Mouse (Mus musculus) macrophage (primary cell): ENCODE data around the gene Actr1a. TPM values are rescaled to one million over a fixed set of nuclear protein-coding genes. Genes with fewer than 3 reads are reported as not detected.
A peak's percentile ranks its signal among the peaks of the same experiment; 100 is the strongest.

ENCODE experiments used
- H3K27ac ChIP-seq: fragments of 350-480 bp; formaldehyde crosslinking; 2 replicates; pipeline ENCODE4 v1.9.0; 2021
- H3K36me3 ChIP-seq: fragments of 350-480 bp; formaldehyde crosslinking; 2 replicates; pipeline ENCODE4 v1.9.0; 2021; ENCODE audit errors: inconsistent target
- H3K4me3 ChIP-seq: fragments of 350-480 bp; formaldehyde crosslinking; 2 replicates; pipeline ENCODE4 v1.9.0; 2021; ENCODE audit errors: inconsistent target
- H3K79me2 ChIP-seq: fragments of 350-480 bp; formaldehyde crosslinking; 2 replicates; pipeline ENCODE4 v1.9.0; 2021; ENCODE audit errors: inconsistent target
- WGBS: methylation state at CpG from one replicate; pipeline ENCODE4 v1.1.7; 2026; ENCODE audit warnings: inconsistent platforms; ENCODE audit not compliant: missing documents; 5-methylcytosine and 5-hydroxymethylcytosine counted together
- polyA plus RNA-seq: library from polyadenylated mRNA; stranded (reverse); fragments of 250-400 nt; gene quantifications from 3 replicates; pipeline ENCODE4 v1.2.4, GENCODE M21; 2018; ENCODE audit warnings: inconsistent platforms

Actr1a gene
- polyA plus RNA-seq, 1 experiment from 2014 or later, result 117 TPM

DNA sequence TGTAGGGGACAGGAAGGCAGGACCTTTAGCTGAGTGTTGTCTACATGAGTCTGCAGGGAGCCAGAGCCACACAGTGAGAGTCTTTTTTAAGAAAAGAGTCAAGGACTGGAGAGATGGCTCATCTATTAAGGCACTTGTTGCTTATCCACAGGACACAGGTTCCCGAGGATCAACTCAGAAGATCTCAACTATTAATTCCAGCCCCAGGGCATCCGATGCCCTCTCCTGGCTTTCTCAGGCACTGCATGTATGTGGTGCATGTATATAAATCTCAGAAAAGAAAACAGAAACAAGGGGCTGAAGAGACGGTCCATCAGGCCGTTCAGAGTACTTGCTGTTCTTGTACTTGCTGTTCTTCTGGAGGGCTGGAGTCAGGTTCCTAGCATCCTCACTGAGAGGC is 3.5 kb downstream of the Actr1a start:
- no peak overlapping the region for H3K27ac ChIP-seq
- peaks cover 84% of the 10 kb centered on the region for H3K79me2 ChIP-seq
- H3K4me3 ChIP-seq, result no peak overlapping the region
- peaks cover 13% of the 10 kb centered on the region for H3K36me3 ChIP-seq
- WGBS, result 21% methylated on average over 4 of the region's 4 CpGs

DNA sequence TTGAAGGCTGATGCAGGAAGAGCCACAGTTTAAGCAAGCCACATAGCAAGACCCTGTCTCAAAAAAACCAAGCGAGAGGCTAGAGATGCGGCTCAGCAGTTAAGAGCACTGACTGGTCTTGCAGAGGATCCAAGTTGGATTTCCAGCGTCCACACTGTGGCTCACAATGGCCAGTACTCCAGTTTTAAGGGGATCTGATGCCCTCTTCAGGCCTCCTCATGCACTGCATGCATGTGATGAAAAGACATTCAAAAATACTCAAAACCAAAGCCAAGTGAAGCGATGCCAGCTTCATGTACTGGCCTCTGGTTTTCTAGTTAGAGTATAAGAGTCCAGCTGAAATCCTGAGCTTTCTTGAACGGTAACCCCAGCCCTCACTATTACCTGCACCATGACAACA is 5.7 kb downstream of the Actr1a start:
- Histone ChIP-seq H3K27ac (no peak overlapping the region), H3K79me2 (peaks cover 90% of the 10 kb centered on the region), H3K36me3 (peaks cover 29% of the 10 kb centered on the region), H3K4me3 (no peak overlapping the region)
- 94% methylated on average over 5 of the region's 5 CpGs for WGBS

DNA sequence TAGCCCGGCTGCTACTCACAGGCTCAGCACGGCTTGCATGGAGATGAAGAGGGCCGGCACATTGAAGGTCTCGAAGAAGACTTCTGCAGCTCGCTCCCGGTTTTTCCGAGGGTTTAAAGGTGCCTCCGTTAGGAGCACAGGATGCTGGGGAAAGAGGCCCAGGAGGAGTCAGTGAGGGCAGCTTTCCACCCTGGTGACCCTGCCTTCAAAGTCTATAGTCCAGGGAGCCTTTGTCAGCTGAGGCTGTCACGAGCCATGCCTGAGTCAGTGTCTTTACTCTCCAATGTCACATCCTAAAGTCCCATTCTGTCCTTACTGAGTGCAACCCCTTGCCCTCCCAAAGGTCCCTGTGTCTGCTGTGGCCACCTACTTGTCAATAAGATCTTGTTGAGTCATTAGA is 13.3 kb downstream of the Actr1a start:
- peaks cover 14% of the 10 kb centered on the region for H3K79me2 ChIP-seq

DNA sequence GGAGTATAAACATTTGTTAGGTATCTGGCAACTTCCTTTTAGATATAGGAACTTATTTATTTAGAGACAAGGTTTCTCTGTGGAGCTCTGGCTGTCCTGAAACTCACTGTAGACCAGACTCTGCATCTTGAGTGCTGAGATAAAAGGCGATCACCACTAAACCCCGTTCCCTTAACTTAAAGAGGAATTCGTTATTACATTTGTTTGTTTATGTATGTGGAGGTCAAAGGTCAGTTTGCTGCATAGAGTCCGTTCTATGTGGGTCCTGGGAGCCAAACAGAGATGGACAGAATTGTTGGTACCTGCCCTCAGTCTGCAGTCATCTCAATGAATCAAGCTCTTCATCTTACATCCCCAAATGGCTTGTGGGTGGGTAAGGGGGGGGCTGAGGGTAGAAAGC is 19.7 kb downstream of the Actr1a start:
- Histone ChIP-seq H3K36me3 (peaks cover 46% of the 10 kb centered on the region), H3K79me2 (no peaks in the 10 kb centered on the region), H3K27ac (no peak overlapping the region), H3K4me3 (no peak overlapping the region)
- WGBS, result 98% methylated on average over 4 of the region's 4 CpGs

More for the DNA sequence above, 13.3 kb downstream of the Actr1a start:
- Histone ChIP-seq H3K4me3 (no peak overlapping the region), H3K27ac (no peak overlapping the region), H3K36me3 (peaks cover 94% of the 10 kb centered on the region)
- WGBS, result 93% methylated on average over 9 of the region's 9 CpGs

DNA sequence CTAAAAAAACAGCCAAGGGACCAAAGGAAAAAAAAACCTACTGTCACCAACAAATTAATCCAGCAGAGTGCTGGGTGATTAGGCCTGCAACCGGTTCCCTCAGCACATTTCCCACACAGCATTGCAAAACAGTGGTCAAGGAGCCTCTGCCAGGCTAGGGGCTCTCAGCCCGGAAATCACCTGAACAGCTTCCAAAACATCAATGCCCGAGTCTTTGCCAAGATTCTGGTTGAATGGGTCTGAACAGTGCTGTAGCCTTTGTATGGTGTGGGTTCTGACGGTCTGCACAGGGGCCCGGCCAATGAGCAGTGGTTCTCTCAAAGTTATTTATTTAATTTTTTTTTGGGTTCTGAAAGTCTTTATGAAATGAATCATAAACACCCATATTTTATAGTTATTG is 20.1 kb downstream of the Actr1a start:
- 82% methylated on average over 5 of the region's 5 CpGs for WGBS
- H3K79me2 ChIP-seq, result no peaks in the 10 kb centered on the region
- H3K4me3 ChIP-seq, result no peak overlapping the region
- H3K27ac ChIP-seq, result no peak overlapping the region
- H3K36me3 ChIP-seq, result peaks cover 42% of the 10 kb centered on the region

DNA sequence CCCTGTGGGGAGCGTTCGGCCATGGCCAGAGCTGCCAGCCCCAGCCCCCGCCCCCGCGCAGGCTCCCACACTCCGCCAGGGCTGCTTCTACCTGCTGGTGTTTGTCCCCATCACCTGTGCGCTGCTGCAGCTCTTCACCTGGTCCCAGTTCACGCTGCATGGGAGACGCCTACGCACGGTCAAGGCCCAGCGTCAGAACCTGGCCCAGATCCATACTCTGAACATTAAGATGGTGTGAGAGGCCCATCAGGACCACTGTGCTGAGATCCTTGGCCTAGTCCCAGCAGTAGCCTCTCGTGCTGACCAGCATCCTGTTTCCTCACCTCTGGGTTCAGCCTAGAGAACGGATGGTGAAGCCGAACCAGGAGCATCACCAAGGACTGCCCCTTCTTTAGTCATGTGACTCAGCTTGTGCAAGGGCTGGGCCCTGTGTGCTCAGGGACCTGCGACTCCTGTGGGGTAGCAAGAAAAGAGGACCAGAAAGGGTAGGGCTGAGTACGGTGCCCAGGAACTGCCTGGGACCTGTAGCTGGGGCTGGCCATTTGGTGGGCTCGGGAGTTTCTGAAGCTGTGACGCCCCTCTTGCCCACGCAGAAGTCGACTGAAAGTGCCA is 21.0 kb downstream of the Actr1a start:
- Histone ChIP-seq H3K79me2 (no peaks in the 10 kb centered on the region), H3K4me3 (no peak overlapping the region), H3K36me3 (peaks cover 33% of the 10 kb centered on the region), H3K27ac (no peak overlapping the region)
- 89% methylated on average over 21 of the region's 21 CpGs for WGBS

DNA sequence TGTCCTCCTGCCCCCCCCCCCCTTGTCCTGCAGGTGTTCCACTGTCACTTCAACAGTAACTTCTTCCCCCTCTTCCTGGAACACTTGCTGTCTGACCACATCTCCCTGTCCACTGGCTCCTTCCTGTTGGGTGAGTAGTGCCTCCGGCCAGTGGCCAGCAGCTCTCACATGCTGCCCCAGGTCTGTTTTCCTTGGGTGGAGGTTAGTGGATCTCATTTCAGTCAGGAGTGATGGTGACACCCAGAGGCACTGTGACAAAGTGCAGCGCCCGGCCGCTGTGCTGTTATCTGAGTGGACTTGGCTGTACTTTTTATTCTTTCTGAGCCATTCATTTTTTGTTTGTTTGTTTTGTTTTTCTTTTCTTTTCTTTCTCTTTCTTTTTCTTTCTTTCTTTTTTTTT is 26.3 kb downstream of the Actr1a start:
- H3K36me3 ChIP-seq, result 0 out of 2 replicates have a peak, but pooled peaks cover 10% of the 10 kb centered on the region
- H3K4me3 ChIP-seq, result no peak overlapping the region
- WGBS, result 31% methylated on average over 4 of the region's 4 CpGs

DNA sequence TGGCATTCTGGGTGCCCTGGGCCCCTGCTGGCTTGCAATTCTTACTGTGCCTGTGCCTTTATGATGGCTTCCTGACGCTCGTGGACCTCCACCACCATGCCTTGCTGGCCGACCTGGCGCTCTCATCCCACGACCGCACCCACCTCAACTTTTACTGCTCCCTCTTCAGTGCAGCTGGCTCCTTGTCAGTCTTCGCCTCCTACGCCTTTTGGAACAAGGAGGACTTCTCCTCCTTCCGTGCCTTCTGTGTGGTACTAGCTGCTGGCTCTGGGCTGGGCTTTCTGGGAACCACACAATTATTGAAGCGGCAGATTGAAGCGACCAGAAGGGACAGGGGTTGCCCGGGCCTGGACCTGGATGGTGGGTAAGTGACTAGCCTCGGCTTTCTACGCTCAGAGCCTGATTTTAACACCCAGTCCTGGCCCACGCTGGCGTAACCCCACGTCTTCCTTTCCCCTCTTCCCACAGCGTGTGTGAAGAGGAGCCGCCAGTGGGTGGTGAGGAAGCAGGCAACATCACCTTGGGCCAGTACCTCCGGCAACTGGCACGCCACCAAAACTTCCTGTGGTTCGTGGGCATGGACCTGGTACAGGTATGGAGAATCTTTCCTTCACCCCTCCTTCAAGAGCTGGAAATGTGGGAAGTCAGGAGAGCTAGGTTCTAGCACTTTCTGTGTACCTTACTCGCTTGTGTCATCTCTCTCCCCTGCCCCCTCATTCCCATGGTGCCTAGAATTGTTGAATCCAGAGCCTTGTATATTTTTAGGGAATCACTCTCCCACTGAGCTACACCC is 27.6 kb downstream of the Actr1a start:
- Histone ChIP-seq H3K79me2 (peaks cover 12% of the 10 kb centered on the region; the same call in 1 of the 2 replicates), H3K36me3 (0 out of 2 replicates have a peak, but pooled peaks cover 10% of the 10 kb centered on the region), H3K4me3 (no peak overlapping the region), H3K27ac (no peak overlapping the region)
- WGBS, result 87% methylated on average over 22 of the region's 23 CpGs

More for the DNA sequence above, 26.3 kb downstream of the Actr1a start:
- Histone ChIP-seq H3K27ac (no peak overlapping the region), H3K79me2 (peaks cover 12% of the 10 kb centered on the region; the same call in 1 of the 2 replicates)

DNA sequence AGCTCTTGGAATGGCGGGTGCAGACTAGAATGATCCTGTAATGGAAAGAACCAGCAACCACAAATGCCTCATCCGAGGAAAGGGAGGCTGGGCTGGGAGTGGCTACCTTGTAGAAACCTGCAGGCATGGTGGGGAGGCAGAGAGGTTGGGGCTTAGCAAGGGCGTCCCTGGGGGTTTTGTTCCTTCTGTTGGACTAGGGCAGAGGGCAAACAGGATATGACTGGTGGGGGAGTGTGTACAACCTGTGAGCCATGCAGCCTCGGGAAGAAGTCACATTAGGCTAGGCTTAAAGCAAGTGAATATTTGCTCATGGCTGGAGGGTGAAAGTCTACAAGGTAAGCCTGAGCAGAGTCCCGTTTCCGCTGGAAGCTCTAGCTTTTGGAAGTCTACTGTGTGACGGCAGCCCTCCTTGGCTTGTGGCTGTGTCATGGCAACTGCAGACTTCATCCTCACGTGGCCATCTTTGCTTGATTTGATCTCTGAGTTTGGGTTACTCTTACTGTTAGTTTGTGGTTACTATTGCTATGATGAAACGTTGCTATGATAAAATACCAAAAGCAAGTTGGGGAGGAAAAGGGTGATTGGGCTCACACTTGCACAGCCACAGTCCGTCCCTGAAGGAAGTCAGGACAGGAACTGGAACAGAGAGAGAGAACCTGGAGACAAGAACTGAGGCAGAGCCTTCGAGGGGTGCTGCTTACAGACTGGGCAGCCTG is 32.1 kb downstream of the Actr1a start:
- 62% methylated on average over 11 of the region's 11 CpGs for WGBS
- H3K79me2 ChIP-seq, result peaks cover 23% of the 10 kb centered on the region; the same call in 1 of the 2 replicates
- no peaks in the 10 kb centered on the region for H3K36me3 ChIP-seq
- H3K27ac ChIP-seq, result no peak overlapping the region
- H3K4me3 ChIP-seq, result no peak overlapping the region

DNA sequence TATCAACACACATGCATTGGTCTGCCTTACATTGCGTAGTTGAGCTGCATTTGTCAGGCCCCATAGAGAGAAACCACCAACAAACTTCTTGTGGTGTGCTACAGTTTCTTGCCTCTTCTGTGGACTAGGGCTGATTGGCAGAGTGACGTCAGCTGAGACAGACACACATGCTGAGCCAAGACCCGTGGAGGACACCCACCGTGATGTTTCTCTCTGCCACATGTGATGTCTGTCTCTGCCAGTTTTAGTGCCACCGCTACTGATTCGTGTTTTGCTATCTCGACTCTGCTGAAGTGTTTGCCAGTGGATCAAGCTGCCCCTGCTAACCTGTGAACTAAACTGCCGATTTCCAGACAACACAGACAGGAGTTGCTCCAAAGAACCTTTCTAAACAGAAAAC is 33.4 kb downstream of the Actr1a start:
- Histone ChIP-seq H3K27ac (no peak overlapping the region), H3K79me2 (peaks cover 25% of the 10 kb centered on the region; the same call in 1 of the 2 replicates), H3K36me3 (no peaks in the 10 kb centered on the region), H3K4me3 (no peak overlapping the region)
- 96% methylated on average over 8 of the region's 8 CpGs for WGBS

DNA sequence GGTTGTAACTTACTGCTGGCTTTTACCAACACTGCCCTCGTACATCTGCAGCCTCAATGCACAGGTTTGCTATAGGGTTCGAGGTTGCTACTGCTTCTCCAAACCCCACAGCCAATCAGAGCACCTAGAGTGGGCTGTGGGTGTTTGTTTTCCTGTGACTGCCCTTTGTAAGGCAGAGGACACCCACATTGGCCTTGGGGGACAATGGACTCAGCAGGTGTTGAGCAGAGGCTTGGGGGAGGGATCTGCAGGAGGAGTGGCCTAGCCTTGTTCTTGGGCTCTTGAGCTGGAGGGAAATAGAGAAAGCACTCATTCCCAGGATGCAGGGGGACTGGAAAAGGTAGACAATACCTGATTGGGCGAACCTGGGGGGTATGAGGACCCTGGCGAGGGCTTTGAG is 37.2 kb downstream of the Actr1a start:
- 40% methylated on average over 4 of the region's 4 CpGs for WGBS
- peak overlapping the region; percentile 42 for H3K27ac ChIP-seq
- peaks cover 13% of the 10 kb centered on the region; the same call in 1 of the 2 replicates for H3K79me2 ChIP-seq
- H3K36me3 ChIP-seq, result no peaks in the 10 kb centered on the region
- H3K4me3 ChIP-seq, result peak overlapping the region; percentile 69; the same call in 1 of the 2 replicates

DNA sequence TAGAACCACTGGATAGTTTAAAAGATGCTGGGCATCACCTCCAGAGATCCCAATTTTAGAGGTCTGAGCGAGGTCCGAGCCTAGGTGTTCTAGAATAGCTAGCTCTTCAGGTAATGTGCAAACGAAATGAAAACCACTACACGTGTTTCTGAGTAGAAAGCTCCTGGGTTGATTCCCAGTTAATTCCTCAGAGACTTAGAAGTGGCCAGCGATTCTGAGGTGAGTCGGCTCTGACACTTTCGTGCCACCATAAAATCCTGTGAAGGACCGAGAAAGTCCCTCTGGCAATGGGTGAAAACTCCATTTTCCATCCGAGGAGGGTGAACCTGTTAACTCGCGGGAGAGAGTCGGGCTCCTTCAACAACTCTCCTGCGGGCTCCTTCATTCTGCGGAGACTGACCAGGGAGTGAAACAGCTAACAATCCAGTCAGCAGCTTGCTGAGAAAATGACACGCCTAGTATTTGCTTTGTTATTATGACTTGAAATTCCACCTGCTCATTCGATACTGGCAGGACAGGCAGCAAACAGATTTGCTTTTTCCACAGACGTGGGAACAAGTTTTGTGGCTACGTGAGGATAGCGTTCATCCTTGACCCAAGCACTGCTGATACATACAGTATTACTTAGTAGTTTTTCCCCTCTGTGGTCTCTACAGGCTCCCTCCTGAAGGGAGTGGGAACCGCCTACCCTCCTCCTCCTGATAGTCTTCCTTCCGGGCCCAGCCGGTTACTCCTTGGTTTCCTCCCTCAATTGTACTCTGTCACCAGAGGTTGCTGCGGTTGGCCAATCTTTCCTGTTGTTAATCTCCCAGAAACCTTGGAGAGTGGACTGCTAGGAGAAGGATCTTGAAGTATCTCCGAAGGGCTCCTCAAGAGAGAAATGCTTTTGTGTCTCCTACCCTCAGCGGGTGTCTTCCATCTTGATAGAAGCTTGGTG is 37.9 kb downstream of the Actr1a start:
- H3K27ac ChIP-seq, result peak overlapping the region; percentile 42
- 4% methylated on average over 25 of the region's 25 CpGs for WGBS

DNA sequence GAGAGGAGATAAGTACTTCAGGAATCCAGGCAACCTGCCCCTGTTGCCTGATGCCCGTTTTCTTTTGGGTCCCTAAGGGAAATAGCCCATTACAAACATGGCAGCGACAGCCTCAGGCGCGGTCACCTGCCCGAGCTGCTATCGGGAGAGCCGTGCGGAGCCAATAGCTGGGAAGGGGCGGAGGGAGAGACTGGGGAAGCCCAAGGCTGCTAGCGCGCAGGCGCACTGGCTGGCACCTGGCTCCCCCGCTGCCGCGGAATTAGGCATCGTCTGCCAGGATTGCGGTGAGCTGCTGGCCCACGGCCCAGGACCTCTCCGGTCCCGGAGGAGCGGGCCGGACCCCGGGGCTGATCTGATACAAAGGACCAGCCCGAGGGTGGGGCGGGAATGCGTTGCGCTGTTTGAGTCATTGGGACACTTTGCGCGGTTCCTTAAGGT is 38.8 kb downstream of the Actr1a start:
- Histone ChIP-seq H3K79me2 (peaks cover 13% of the 10 kb centered on the region; the same call in 1 of the 2 replicates), H3K36me3 (no peaks in the 10 kb centered on the region), H3K27ac (peak overlapping the region; percentile 47), H3K4me3 (peak overlapping the region; percentile 69)
- WGBS, result 2% methylated on average over 28 of the region's 29 CpGs

More for the DNA sequence above, 37.9 kb downstream of the Actr1a start:
- no peaks in the 10 kb centered on the region for H3K36me3 ChIP-seq
- H3K79me2 ChIP-seq, result peaks cover 13% of the 10 kb centered on the region; the same call in 1 of the 2 replicates
- H3K4me3 ChIP-seq, result peak overlapping the region; percentile 69
